Mouse (Mus musculus): ENCODE measurements around the gene Brms1l. TPM values are rescaled to one million over a fixed set of nuclear protein-coding genes. Genes with fewer than 3 reads are reported as not detected.

The Brms1l gene
- polyA plus RNA-seq, 1 experiment from 2014 or later, result 7.4 TPM

DNA sequence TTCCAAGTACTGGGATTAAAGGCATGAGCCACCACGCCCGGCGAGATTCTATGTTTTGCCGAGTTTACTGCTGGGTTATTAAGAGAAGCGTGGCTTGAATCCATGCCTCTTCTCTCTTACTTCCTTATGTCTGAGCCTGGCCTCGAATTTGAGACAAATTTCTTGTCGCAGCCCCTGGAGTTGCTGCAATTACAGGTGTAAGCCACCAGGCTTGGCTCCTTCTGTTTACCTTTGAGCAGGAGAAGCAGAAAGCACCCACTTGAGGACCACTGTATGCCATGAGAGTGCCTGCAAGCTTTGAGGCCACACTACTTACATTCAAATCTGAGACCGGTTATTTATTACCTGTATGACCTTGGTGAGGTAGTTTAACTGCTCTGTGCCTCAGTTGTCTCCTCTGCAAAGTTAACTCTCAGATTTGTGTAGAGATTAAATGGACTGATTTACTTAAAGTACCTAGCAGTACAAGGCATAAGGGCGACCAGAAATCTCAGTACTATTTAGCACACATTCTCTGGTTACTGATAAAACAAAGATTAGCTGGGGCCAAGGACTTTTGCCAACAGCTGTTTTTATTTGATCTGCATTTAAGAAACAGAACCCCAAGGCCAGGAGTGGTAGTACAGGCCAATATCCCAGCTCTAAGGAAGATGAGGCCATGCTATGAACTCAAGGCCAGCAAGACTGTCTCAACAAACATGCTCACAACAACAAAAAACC, 2.1 kb upstream of the Brms1l start:
- H3K36me3 ChIP-seq (ENCODE audit: inconsistent target), result no peaks in the 10 kb centered on the region
- WGBS (ENCODE audit: missing documents), result 79% methylated on average over 9 of the region's 9 CpGs
- H3K79me2 ChIP-seq (ENCODE audit: inconsistent target), result peaks cover 15% of the 10 kb centered on the region; the same call in 1 of the 2 replicates
- H3K4me3 ChIP-seq (ENCODE audit: inconsistent target), result no peak overlapping the region
- no peak overlapping the region for H3K27ac ChIP-seq

DNA sequence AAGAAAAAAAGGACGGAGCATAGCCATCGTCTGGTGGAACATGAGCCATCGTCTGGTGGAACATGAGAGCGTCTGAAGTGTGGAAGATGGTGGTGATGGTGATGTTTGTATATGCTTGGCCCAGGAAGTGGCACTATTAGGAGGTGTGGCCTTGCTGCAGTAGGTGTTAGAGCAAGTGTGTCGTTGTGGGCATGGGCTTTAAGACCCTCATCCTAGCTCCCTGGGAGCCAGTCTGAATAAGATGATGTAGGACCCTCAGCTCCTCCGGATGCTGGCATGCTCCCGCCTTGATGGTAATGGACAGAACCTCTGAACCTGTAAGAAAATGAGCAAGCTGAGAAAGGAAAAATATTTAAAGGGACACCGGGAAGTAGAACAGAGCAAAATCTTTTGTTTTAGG, 1.2 kb upstream of the Brms1l start:
- Histone ChIP-seq H3K4me3 (ENCODE audit: inconsistent target) (no peak overlapping the region), H3K79me2 (ENCODE audit: inconsistent target) (peaks cover 15% of the 10 kb centered on the region; the same call in 1 of the 2 replicates), H3K27ac (no peak overlapping the region), H3K36me3 (ENCODE audit: inconsistent target) (no peaks in the 10 kb centered on the region)
- WGBS (ENCODE audit: missing documents), result 92% methylated on average over 8 of the region's 8 CpGs

DNA sequence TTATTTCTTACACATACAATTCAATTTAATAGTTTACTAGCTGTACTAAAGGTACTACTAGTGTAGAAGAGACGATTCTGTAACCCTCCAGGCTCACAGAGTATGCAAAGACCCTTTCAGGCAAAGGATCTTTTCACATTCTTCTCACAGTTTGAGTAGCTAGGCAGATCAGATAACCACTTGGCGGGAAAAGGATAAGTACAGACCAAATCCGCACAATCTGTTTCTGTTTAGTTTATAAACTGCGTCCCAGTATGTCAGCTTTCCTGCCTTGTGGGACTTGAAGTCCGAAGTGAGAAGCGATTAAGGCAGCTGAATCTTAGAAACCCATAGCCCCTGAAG, 296 bp upstream of the Brms1l start:
- 2% methylated on average over 6 of the region's 6 CpGs for WGBS (ENCODE audit: missing documents)
- Histone ChIP-seq H3K79me2 (ENCODE audit: inconsistent target) (peaks cover 15% of the 10 kb centered on the region; the same call in 1 of the 2 replicates), H3K27ac (0 out of 2 replicates have a peak overlapping the region, but pooled peaks have one; percentile 13), H3K36me3 (ENCODE audit: inconsistent target) (no peaks in the 10 kb centered on the region), H3K4me3 (ENCODE audit: inconsistent target) (peak overlapping the region; percentile 54)

DNA sequence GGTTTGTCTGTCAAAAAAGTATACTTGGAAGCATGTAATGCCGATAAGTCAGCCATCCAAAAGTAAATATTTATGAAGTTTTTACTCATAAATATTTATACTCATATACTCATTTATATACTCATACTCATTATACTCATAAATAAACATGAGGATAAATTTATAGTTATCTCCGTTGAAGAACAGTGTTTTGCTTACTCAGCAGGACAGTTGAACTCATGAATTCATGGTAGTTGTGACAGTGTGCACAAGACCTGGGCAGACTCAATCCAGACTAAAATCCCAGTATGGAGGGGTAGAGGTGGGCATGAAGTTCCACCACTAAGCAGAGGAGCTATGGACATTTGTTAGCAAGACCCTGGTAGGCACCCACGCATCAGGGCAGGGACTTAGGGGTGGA, 1.4 kb downstream of the Brms1l start:
- Histone ChIP-seq H3K27ac (no peak overlapping the region), H3K79me2 (ENCODE audit: inconsistent target) (peaks cover 15% of the 10 kb centered on the region; the same call in 1 of the 2 replicates), H3K36me3 (ENCODE audit: inconsistent target) (no peaks in the 10 kb centered on the region), H3K4me3 (ENCODE audit: inconsistent target) (no peak overlapping the region)
- WGBS (ENCODE audit: missing documents), result 97% methylated on average over 3 of the region's 3 CpGs

DNA sequence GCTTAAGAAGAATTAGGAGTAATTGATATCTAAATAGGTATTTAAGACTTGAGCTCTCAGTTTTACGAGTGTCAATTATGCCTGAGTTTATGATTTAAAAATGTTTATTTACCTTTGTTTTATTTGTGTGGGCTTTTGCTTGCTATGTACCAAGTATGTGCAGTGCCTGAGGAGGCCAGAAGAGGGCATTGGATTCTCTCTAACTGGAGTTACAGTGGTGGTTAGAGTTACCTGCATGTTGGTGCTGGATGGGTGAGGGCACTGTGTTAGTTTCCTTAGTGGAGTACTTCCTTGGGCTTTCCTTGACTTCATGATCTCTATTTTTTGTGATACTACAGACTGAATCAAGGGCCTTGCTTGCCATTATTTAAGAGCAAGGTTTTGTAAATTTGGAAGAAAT, 10.6 kb downstream of the Brms1l start:
- Histone ChIP-seq H3K79me2 (ENCODE audit: inconsistent target) (no peaks in the 10 kb centered on the region), H3K4me3 (ENCODE audit: inconsistent target) (no peak overlapping the region), H3K36me3 (ENCODE audit: inconsistent target) (no peaks in the 10 kb centered on the region; the same call in 1 of the 2 replicates), H3K27ac (no peak overlapping the region)
- WGBS (ENCODE audit: missing documents), result 78% methylated on average over 1 of the region's 1 CpGs

DNA sequence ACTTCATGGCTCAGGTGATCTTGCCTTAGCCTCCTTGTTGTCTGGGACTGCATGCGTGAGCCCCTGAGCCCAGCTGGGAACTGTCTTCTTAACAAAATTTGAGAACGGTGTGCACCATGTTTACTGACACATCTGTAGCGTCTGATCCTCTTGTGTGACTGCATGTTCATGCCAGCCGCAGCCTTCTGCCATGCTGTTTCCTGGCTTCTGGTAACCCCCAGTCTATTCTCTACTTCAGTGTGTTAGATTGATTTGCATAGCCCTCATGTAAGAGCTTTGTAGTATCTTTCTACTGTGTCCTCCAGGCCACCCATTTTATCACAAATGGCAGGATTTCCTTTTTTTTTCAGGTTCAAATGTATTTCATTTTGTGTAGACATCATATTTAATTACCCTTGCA, 11.7 kb downstream of the Brms1l start:
- no peaks in the 10 kb centered on the region for H3K79me2 ChIP-seq (ENCODE audit: inconsistent target)
- H3K4me3 ChIP-seq (ENCODE audit: inconsistent target), result no peak overlapping the region
- H3K27ac ChIP-seq, result no peak overlapping the region
- H3K36me3 ChIP-seq (ENCODE audit: inconsistent target), result no peaks in the 10 kb centered on the region; the same call in 1 of the 2 replicates
- WGBS (ENCODE audit: missing documents), result 100% methylated on average over 4 of the region's 4 CpGs

DNA sequence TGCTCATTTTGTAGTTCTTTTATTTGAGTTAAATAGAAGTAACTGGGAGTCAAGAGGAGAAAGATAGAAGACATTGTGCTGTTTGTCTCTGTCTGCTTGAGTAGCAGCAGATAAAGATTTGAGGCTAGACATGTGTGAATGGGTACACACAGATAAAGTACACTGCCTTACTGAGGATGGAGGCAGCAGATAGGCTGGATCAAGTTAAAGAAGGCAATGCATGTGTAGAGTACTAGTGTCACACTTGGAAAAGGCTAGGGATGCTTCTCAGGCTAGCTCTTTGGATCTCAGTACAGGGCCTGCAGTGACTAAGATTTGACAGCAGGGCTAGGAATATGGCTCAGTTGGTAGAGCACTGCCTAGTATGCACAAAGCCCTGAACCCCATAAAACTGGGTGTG, 14.5 kb downstream of the Brms1l start:
- Histone ChIP-seq H3K79me2 (ENCODE audit: inconsistent target) (no peaks in the 10 kb centered on the region), H3K27ac (no peak overlapping the region), H3K36me3 (ENCODE audit: inconsistent target) (no peaks in the 10 kb centered on the region; the same call in 1 of the 2 replicates), H3K4me3 (ENCODE audit: inconsistent target) (no peak overlapping the region)

DNA sequence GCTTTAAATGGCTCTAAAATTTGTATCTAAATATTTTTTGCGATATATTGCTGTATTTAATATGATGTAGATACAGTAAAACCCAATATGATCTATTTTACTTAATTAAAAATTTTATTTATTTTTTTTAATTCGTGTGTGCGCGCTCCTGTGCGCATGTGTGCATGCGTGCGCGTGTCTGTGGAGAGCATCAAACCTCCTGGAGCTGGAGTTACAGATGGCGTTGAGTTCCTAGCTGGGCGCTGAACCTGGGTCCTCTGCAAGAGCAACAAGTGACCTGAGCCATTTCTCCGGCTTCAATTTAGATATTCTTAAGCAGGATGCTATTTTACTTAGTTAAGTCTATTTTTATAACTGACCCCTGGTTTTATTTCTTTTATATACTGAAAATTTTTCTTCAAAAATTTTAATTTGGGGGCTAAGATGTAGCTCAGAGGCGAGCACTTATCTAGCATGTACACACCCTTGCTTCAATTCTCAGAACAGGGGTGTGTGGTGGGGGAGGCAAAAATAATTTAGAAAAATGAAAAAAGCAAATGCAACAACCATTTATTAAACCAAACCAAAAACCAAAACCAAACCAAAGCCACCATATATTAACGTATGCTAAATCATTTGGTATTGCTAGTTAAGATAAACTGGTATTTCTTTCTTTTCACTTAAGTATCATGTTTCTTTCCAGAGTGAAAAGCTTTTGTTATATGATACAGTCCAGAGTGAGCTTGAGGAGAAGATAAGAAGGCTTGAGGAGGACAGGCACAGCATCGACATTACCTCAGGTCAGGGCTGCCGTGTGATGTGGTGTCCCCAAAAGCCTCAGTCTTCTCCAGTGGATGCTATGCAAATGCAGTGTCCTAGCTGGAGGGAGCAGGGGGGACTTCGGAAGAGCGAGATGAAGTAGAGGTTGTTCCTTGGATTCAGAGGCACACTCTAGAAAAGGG, 23.6 kb downstream of the Brms1l start:
- 98% methylated on average over 17 of the region's 17 CpGs for WGBS (ENCODE audit: missing documents)
- Histone ChIP-seq H3K4me3 (ENCODE audit: inconsistent target) (no peak overlapping the region), H3K27ac (no peak overlapping the region), H3K79me2 (ENCODE audit: inconsistent target) (no peaks in the 10 kb centered on the region), H3K36me3 (ENCODE audit: inconsistent target) (no peaks in the 10 kb centered on the region; the same call in 1 of the 2 replicates)

DNA sequence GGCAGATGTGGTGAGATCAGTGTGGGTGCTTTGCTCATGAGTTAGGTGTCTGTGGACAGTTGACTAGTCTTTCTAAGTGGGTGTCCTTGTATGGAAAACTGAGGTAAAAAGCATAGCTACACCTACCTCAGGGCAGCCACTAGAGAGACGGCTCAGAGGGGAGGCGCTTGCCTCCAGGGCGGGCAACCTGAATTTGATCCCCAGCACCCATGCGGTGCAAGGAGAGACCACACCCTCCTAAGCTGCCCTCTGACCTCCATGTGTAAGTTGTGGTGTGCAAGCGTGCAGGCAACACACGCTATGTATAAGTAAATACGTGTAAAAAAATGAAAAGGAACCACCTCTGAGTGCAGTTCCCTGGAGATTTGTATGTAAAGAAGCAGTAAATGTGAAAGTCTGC, 24.5 kb downstream of the Brms1l start:
- H3K4me3 ChIP-seq (ENCODE audit: inconsistent target), result no peak overlapping the region
- H3K79me2 ChIP-seq (ENCODE audit: inconsistent target), result no peaks in the 10 kb centered on the region
- H3K36me3 ChIP-seq (ENCODE audit: inconsistent target), result no peaks in the 10 kb centered on the region; the same call in 1 of the 2 replicates
- 99% methylated on average over 7 of the region's 7 CpGs for WGBS (ENCODE audit: missing documents)
- H3K27ac ChIP-seq, result no peak overlapping the region

DNA sequence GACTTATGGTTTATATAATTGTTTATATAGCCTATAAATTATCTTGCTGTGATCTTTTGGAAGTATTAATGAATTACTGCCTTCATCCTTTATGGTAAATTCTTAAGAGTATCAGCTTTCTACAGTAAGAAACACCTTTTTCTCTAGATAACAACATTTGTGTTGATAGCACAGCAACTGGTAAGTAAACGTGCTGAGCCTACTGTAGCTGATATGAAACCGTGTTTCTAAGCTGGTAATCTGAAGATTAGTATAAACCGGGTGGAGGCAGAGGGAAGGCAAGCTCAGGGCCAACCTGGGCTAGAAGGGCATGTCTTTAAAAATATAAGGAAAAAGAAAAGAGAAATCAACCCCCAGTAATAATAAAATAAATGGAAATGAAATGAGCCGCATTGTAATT, 31.6 kb downstream of the Brms1l start:
- 92% methylated on average over 4 of the region's 4 CpGs for WGBS (ENCODE audit: missing documents)
- H3K79me2 ChIP-seq (ENCODE audit: inconsistent target), result no peaks in the 10 kb centered on the region
- H3K4me3 ChIP-seq (ENCODE audit: inconsistent target), result no peak overlapping the region
- no peaks in the 10 kb centered on the region for H3K36me3 ChIP-seq (ENCODE audit: inconsistent target)
- H3K27ac ChIP-seq, result no peak overlapping the region

DNA sequence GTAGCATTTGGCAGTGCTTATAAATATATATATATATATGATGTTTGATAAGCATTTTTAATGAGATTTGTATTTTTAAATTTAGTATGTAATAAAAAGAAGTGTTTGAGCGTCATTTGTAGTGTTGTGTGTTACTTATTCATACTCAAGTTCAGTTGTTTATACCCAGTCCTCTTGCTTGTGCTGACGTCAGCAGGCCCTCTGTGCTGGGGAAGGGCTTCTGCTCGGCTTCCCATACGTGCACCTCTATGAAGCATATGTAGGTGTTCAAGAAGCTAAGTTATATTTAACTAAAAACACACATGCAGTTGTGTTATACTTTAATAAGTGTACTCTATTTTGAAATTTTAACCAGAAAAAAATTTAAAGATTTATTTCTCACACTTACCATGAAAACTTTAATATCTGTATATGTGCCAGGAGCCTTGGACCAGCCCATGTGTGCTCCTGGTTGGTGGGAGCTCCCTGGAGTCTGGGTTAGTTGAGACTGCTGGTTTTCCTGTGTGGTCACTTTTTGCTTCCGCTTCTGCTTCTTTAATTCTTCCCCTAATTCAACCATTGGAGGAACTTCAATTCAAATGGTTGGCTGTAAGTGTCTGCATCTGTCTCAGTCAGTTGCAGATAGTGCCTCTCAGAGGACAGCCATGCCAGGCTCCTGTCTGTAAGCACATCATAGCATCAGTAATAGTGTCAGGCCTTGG, 33.6 kb downstream of the Brms1l start:
- Histone ChIP-seq H3K36me3 (ENCODE audit: inconsistent target) (no peaks in the 10 kb centered on the region), H3K27ac (no peak overlapping the region), H3K79me2 (ENCODE audit: inconsistent target) (no peaks in the 10 kb centered on the region), H3K4me3 (ENCODE audit: inconsistent target) (no peak overlapping the region)
- WGBS (ENCODE audit: missing documents), result 31% methylated on average over 5 of the region's 5 CpGs

DNA sequence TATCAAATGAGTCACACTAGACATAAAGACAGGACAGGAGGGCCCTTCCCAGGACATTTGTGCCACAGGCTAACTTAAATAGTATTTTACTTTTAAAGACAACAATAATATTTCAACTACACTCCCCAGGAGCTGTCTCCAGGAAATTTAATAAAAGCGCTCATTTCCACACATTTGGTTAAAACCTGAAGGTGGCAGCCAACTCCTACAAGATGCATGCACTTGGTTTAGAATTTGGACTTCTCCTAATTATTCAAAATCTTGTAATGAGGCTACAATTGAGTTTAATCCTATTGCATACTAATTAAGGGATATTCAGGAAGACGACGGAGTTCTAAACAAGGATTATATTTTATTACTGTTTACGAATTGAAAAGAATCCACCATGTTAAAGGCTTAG, 49.3 kb downstream of the Brms1l start:
- WGBS (ENCODE audit: missing documents), result 91% methylated on average over 4 of the region's 4 CpGs
- no peaks in the 10 kb centered on the region for H3K36me3 ChIP-seq (ENCODE audit: inconsistent target)
- no peak overlapping the region for H3K27ac ChIP-seq
- no peaks in the 10 kb centered on the region for H3K79me2 ChIP-seq (ENCODE audit: inconsistent target)
- H3K4me3 ChIP-seq (ENCODE audit: inconsistent target), result no peak overlapping the region

DNA sequence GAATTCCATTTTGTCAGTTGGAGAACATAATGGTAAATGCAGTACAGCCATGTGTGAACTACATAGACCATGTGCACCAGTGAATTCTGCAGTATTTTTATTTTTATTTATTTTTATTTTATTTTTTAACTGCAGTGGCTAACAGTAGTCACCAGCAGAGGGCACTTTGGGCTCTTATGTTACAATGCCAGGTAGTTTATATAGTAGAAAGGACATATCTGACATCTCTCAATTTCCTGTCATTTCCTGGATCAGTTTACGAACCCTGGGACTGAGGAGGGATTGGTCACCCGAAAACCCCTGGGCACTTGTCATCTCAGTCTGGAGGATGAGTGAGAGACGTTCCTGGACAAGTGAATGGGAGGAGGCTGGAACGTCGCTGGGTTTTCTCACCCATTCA, 52.4 kb downstream of the Brms1l start:
- no peaks in the 10 kb centered on the region for H3K36me3 ChIP-seq (ENCODE audit: inconsistent target)
- 30% methylated on average over 5 of the region's 5 CpGs for WGBS (ENCODE audit: missing documents)

DNA sequence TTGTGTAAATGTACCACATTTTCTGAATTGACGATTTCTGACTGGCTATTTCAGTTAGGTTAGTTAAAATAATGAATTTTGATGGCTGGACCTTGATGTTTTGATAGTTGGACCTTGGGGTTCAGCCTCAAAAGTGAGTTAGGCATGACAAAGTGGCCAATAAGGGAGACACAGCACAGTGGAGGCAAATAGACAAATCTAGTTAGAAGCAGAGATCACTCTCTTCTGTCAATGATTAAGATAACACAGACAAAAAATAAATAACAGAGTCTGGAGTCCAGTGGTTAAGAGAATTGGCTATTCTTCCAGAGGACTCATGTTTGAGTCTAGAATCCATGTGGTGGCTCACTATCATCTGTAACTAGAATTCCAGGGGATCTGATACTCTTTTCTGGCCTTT, 68.7 kb downstream of the Brms1l start:
- no peak overlapping the region for H3K4me3 ChIP-seq (ENCODE audit: inconsistent target)
- H3K79me2 ChIP-seq (ENCODE audit: inconsistent target), result no peaks in the 10 kb centered on the region
- WGBS (ENCODE audit: missing documents), result 90% methylated on average over 1 of the region's 1 CpGs
- H3K36me3 ChIP-seq (ENCODE audit: inconsistent target), result no peaks in the 10 kb centered on the region
- H3K27ac ChIP-seq, result no peak overlapping the region

More for the DNA sequence above, 52.4 kb downstream of the Brms1l start:
- no peak overlapping the region for H3K4me3 ChIP-seq (ENCODE audit: inconsistent target)
- H3K27ac ChIP-seq, result no peak overlapping the region
- no peaks in the 10 kb centered on the region for H3K79me2 ChIP-seq (ENCODE audit: inconsistent target)
